Mouse (Mus musculus) leukemia stem cell, adult 10-12 weeks (primary cell): ENCODE measurements around the gene Pfkfb1. TPM values are rescaled to one million over a fixed set of nuclear protein-coding genes. Genes with fewer than 3 reads are reported as not detected.

Experiments
- polyA plus RNA-seq: library from polyadenylated mRNA; stranded (reverse); fragments of >175 nt; gene quantifications from 2 replicates; pipeline ENCODE4 v1.2.3, GENCODE M21; 2012; ENCODE audit warnings: low replicate concordance

The Pfkfb1 gene
- polyA plus RNA-seq: 0.17 and 0.52 TPM in 2 replicates

DNA sequence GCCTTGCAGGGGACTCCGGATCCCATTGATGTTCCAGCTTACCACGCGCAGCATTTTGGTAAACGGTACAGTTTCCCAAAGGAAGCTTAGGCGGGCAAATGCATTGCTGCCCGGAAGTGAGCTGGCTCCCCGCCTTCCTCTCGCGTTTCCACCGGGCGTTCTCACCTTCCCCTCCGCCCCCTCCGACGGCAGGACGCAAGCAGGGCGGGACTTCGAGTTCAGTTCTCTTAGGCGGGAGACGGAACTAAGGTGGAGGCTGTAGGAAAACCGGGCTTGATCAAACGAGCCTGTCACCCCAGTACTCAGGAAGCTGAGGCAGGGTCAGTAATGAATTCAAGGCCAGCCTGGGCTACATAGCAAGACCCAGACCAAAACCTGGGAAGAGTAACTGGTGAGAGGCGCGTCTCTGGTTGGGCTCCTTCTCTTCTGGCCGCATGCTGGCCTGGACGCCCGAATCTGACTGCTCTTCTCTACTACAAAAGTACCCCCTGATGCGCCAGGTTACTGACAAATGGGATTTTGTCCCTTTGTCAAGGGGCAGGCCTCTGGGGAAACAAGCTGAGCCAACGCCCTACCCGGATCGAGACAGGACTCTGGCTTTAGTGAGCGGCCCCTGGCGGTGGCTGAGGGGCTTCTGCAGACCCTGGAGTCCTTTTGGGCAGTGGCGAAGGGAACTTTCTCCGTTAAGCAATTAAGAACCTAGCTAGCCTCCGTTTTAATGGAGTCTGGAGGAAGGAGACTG is at the start of gene Pfkfb1:
TSS of gene Pfkfb1 (plus strand) at position 207 of the 742 bp plus-strand sequence.

DNA sequence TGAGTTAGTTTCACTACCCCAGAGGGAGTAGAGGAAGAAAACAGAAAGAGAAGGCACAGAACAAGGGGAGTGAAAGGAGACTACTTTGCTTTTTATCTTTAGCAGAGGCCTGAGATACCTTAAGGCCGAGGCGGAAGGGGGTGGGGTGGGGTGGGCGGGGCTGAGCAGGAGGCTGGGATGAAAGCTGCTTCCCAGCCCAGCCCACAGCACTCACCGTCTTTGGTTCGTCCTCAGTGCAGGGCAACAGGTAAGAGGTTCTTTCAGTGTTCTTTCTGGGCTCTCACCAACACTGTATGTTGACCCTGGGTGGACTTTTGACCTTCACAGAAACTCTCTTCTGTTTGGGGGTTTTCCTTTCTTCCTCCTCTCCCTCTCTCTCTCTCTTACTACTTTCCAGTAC is 40.8 kb upstream of the Pfkfb1 start, which contains the start of gene Alas2:
TSS of gene Alas2 (plus strand) at position 137 of the 400 bp plus-strand sequence.

DNA sequence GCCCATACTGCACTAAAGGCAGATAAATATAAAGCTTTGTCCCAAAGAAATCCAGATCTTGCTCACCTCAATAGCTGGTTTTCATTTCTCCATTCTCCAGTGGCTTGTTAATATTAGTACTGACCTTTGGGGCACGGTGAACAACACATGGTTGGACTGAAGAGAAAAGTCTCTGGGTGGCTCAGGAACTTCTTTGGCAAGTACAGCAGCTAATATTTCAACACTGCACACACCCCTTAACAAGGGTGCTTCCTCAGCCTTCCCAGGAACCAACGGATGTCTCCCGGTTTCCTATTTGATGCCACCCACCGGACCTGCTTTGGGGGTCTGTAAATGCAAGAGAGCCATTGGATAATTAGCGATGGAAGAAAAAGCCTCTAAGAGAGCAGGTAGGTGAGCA is 1.7 kb downstream of the Pfkfb1 start, which contains the start of gene Apex2:
TSS of gene Apex2 (minus strand) at position 173 of the 400 bp plus-strand sequence.

DNA sequence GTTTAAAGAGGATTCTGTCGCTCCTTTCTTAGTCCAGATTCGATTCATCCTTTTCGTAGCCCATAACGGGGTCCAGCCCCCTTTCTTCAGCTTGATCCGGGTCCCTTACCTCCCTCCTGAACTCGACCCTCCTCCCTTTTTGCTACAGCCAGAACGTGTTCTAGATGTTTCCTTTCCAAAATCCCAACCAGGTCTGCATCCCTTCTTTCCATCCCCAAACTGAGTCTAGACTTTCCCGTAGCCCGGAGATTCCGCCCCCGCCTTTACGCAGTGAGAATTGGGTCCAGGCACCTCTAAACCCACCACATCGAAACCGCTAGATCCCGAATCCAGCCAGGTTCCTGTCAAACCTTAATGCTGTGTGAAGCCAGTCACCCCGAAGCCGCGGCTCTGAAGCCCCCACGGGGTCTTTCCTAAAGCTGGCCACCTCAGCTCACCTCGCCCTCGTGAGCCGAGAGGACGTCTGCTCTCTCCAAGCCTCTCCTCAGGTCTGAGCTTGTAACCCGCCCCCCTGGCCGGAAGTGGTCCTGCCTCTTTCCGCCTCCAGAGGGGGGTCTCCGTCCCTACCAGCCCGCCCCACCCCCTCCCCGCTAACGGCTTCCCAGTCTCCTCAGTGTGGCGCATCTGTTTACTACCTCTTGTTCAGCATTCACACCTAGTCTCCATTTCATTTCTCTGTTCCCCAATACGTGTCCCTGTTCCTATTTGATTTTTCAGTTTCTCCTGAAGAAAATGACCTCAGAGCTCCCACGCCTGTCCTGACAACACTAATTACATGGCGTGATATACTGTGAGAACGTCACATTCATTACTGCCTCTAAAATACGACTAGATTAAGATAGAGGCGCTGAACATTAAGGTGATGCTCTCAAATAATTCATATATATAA is 69.1 kb downstream of the Pfkfb1 start, which contains the start of gene Tro:
TSS of gene Tro (minus strand) at position 676 of the 889 bp plus-strand sequence.

Other genes starting within 250 kb of the Pfkfb1 start
- 0.54 and 3.2 TPM in 2 replicates for gene Tmem29, start 129.1 kb upstream of the Pfkfb1 start, polyA plus RNA-seq
- 34.9 and 65.5 TPM in 2 replicates for gene Alas2, start 40.9 kb upstream of the Pfkfb1 start, polyA plus RNA-seq
- gene Apex2, start 1.6 kb downstream of the Pfkfb1 start, polyA plus RNA-seq: 1.1 and 2.4 TPM in 2 replicates
- 0.08 TPM in 1 of 2 replicates, not detected in the other for gene Tro, start 69.4 kb downstream of the Pfkfb1 start, polyA plus RNA-seq
- gene Maged2, start 226.1 kb downstream of the Pfkfb1 start, polyA plus RNA-seq: 3.0 and 4.8 TPM in 2 replicates